Mouse (Mus musculus) spleen, adult 2 months (tissue): Measurements from ENCODE around the gene Mgat3.

Experiments
- CTCF ChIP-seq: fragments of 200-500 bp; IDR thresholded peaks from 2 replicates; pipeline ENCODE4 v1.5.1; 2011; ENCODE audit warnings: mild to moderate bottlenecking, inconsistent platforms; ENCODE audit not compliant: insufficient read depth, insufficient read length, insufficient replicate concordance; ENCODE audit errors: extremely low read depth
- POLR2A ChIP-seq: fragments of 200-500 bp; IDR thresholded peaks from 2 replicates; pipeline ENCODE4 v1.6.1; 2011; ENCODE audit warnings: low read depth, low read length, inconsistent platforms

GRCm38 (mm10) chr15:80136645-80137044, 36.9 kb upstream of the Mgat3 start:
- TF ChIP-seq CTCF = no peak
- TF ChIP-seq POLR2A = no peak
